Mouse (Mus musculus) C2C12 (cell line): ENCODE measurements at regions not wholly inside any gene's neighbourhood (a gene's known extent, or its start where the extent isn't known, plus 50 kb on each side); places are given as distances from the start of the nearest gene placed in this dataset.

Source experiments
- H3K27me3 ChIP-seq: one replicate; pipeline ENCODE4 v1.6.1; 2011; ENCODE audit not compliant: control insufficient read depth, insufficient read depth, insufficient read length
- H3K36me3 ChIP-seq: one replicate; pipeline ENCODE4 v1.6.1; 2011; ENCODE audit not compliant: control insufficient read depth, insufficient read depth
- H3K4me3 ChIP-seq: one replicate; pipeline ENCODE4 v1.5.1; 2011; ENCODE audit warnings: mild to moderate bottlenecking, control low read depth; ENCODE audit not compliant: poor library complexity, insufficient read depth, severe bottlenecking
- H3K79me2 ChIP-seq: one replicate; pipeline ENCODE4 v1.6.1; 2011; ENCODE audit not compliant: control insufficient read depth, insufficient read depth
- H3K79me3 ChIP-seq: one replicate; pipeline ENCODE4 v1.6.1; 2011; ENCODE audit warnings: low read depth, control low read depth
- H3ac ChIP-seq: one replicate; pipeline ENCODE3; 2011; ENCODE audit warnings: low read depth; ENCODE audit not compliant: control insufficient read depth, insufficient read length
- CEBPB ChIP-seq: IDR thresholded peaks from one replicate; pipeline ENCODE4 v1.6.1; 2011; ENCODE audit warnings: low read depth, mild to moderate bottlenecking, control low read depth, moderate library complexity
- CTCF ChIP-seq: IDR thresholded peaks from one replicate; pipeline ENCODE4 v1.5.1; 2011; ENCODE audit not compliant: control insufficient read depth, insufficient read depth, insufficient read length
- FOSL1 ChIP-seq: IDR thresholded peaks from one replicate; pipeline ENCODE4 v1.8.0; 2011; ENCODE audit warnings: mild to moderate bottlenecking, low read length; ENCODE audit not compliant: poor library complexity, insufficient read depth, severe bottlenecking
- MAX ChIP-seq: IDR thresholded peaks from one replicate; pipeline ENCODE4 v1.6.1; 2011; ENCODE audit warnings: mild to moderate bottlenecking, control low read depth
- MYOD1 ChIP-seq: IDR thresholded peaks from one replicate; pipeline ENCODE4 v1.6.1; 2011; ENCODE audit warnings: low read depth; ENCODE audit not compliant: control insufficient read depth, insufficient read length
- MYOG ChIP-seq: IDR thresholded peaks from one replicate; pipeline ENCODE4 v1.6.1; 2011; ENCODE audit not compliant: control insufficient read depth, insufficient read length; ENCODE audit errors: extremely low read depth
- USF1 ChIP-seq: IDR thresholded peaks from one replicate; pipeline ENCODE4 v1.6.1; 2011; ENCODE audit warnings: low read depth, mild to moderate bottlenecking, control low read depth, moderate library complexity

GRCm38 (mm10) chr14:24937876-24938275 lies 451.0 kb downstream of the Rps24 start:
- H3K79me3 ChIP-seq: no peaks in the 10 kb centered on the region
- no peaks in the 10 kb centered on the region for H3K36me3 ChIP-seq
- no peaks in the 10 kb centered on the region for H3K79me2 ChIP-seq
- no peak for TF ChIP-seq CTCF
- TF ChIP-seq MYOG: no peak
- no peak for TF ChIP-seq FOSL1
- H3K27me3 ChIP-seq: peaks cover 6% of the 10 kb centered on the region
- H3K4me3 ChIP-seq: no peak overlapping the region
- H3ac ChIP-seq: no peak overlapping the region

GRCm38 (mm10) chr14:24939068-24939467 lies 452.1 kb downstream of the Rps24 start:
- Histone ChIP-seq H3K36me3 (no peaks in the 10 kb centered on the region), H3K27me3 (peaks cover 6% of the 10 kb centered on the region), H3K79me3 (no peaks in the 10 kb centered on the region), H3K79me2 (no peaks in the 10 kb centered on the region), H3K4me3 (no peak overlapping the region), H3ac (no peak overlapping the region)
- TF ChIP-seq FOSL1 (no peak), USF1 (no peak), MYOG (no peak), MAX (no peak), CTCF (no peak), CEBPB (no peak), MYOD1 (no peak)

GRCm38 (mm10) chr14:24939476-24940200 lies 452.7 kb downstream of the Rps24 start:
- no peaks in the 10 kb centered on the region for H3K79me3 ChIP-seq
- no peaks in the 10 kb centered on the region for H3K36me3 ChIP-seq
- TF ChIP-seq CEBPB (no peak), MYOD1 (no peak), FOSL1 (no peak)
- no peaks in the 10 kb centered on the region for H3K79me2 ChIP-seq
- no peak overlapping the region for H3K4me3 ChIP-seq
- no peak overlapping the region for H3ac ChIP-seq
- peaks cover 6% of the 10 kb centered on the region for H3K27me3 ChIP-seq

GRCm38 (mm10) chr14:24945716-24946115 lies 458.8 kb downstream of the Rps24 start:
- Histone ChIP-seq H3K79me3 (no peaks in the 10 kb centered on the region), H3K36me3 (no peaks in the 10 kb centered on the region)

GRCm38 (mm10) chr14:24947084-24947483 lies 460.2 kb downstream of the Rps24 start:
- TF ChIP-seq MAX: no peak
- TF ChIP-seq CTCF: no peak
- no peak for TF ChIP-seq MYOG
- no peak for TF ChIP-seq FOSL1
- TF ChIP-seq CEBPB: no peak
- no peak for TF ChIP-seq USF1
- TF ChIP-seq MYOD1: no peak
- Histone ChIP-seq H3K79me2 (no peaks in the 10 kb centered on the region), H3K4me3 (no peak overlapping the region), H3K27me3 (peaks cover 5% of the 10 kb centered on the region), H3K36me3 (no peaks in the 10 kb centered on the region), H3ac (no peak overlapping the region), H3K79me3 (no peaks in the 10 kb centered on the region)

More at GRCm38 (mm10) chr14:24945716-24946115, 458.8 kb downstream of the Rps24 start:
- Histone ChIP-seq H3K4me3 (no peak overlapping the region), H3K79me2 (no peaks in the 10 kb centered on the region), H3ac (no peak overlapping the region), H3K27me3 (no peaks in the 10 kb centered on the region)
- no peak for TF ChIP-seq CEBPB
- no peak for TF ChIP-seq MAX
- no peak for TF ChIP-seq FOSL1
- no peak for TF ChIP-seq MYOD1
- no peak for TF ChIP-seq USF1
- no peak for TF ChIP-seq CTCF
- no peak for TF ChIP-seq MYOG

- TF ChIP-seq MAX (no peak), MYOG (no peak), MYOD1 (no peak), CTCF (no peak), USF1 (no peak), FOSL1 (no peak), CEBPB (no peak)
- H3K79me3 ChIP-seq: no peaks in the 10 kb centered on the region
- peaks cover 30% of the 10 kb centered on the region for H3K27me3 ChIP-seq
- H3ac ChIP-seq: no peak overlapping the region
- H3K36me3 ChIP-seq: no peaks in the 10 kb centered on the region
- H3K79me2 ChIP-seq: no peaks in the 10 kb centered on the region
- H3K4me3 ChIP-seq: no peak overlapping the region
Observed at GRCm38 (mm10) chr14:24955891-24956410, 469.0 kb downstream of the Rps24 start.
